In genomic region chr2:45115211-45115610, GRCm38 (mm10) we compare ENCODE assay signal across 8 mouse cellular contexts. TPM values are rescaled to one million over a fixed set of nuclear protein-coding genes. Genes with fewer than 3 reads are reported as not detected.
DNase-seq lines count a peak whose midpoint lies in the region; ATAC-seq lines count a peak whose summit lies in the region.

No protein-coding gene starts in this region.

- H3K4me1 ChIP-seq in heart, embryonic 10.5 days: peaks cover 7% of the 10 kb centered on the region; the same call in 1 of the 2 replicates
- peaks cover 17% of the 10 kb centered on the region for H3K4me1 ChIP-seq in forebrain, embryonic 14.5 days (ENCODE audit: control insufficient read depth, insufficient read depth, low read length)
- H3K4me1 ChIP-seq in liver, embryonic 15.5 days (replicated peaks): peaks cover 42% of the 10 kb centered on the region

- WGBS in heart, embryonic 10.5 days: 11% methylated on average over 6 of the region's 6 CpGs
- WGBS in forebrain, embryonic 14.5 days: 5% methylated on average over 6 of the region's 6 CpGs
- WGBS in liver, embryonic 15.5 days (ENCODE audit: insufficient replicate concordance): 9% methylated on average over 6 of the region's 6 CpGs

- peak overlapping the region; percentile 81 for H3K9ac ChIP-seq in forebrain, embryonic 14.5 days (ENCODE audit: low read length)
- H3K9ac ChIP-seq in liver, embryonic 15.5 days: peak overlapping the region; percentile 55

- H3K27me3 ChIP-seq in heart, embryonic 10.5 days (ENCODE audit: insufficient read depth, poor library complexity, severe bottlenecking): no peaks in the 10 kb centered on the region
- H3K27me3 ChIP-seq in forebrain, embryonic 14.5 days (replicated peaks; ENCODE audit: control insufficient read depth, insufficient read depth, low read length): no peaks in the 10 kb centered on the region
- peaks cover 22% of the 10 kb centered on the region for H3K27me3 ChIP-seq in liver, embryonic 15.5 days

- H3K4me2 ChIP-seq in forebrain, embryonic 14.5 days (ENCODE audit: low read length): peak overlapping the region; percentile 87
- H3K4me2 ChIP-seq in liver, embryonic 15.5 days: peak overlapping the region; percentile 99

- peak overlapping the region; percentile 72 for H3K4me3 ChIP-seq in heart, embryonic 10.5 days
- peak overlapping the region; percentile 58 for H3K4me3 ChIP-seq in forebrain, embryonic 14.5 days (ENCODE audit: low read depth, low read length)
- peak overlapping the region; percentile 66 for H3K4me3 ChIP-seq in liver, embryonic 15.5 days (replicated peaks)

- no peak overlapping the region; the same call in 1 of the 2 replicates for H3K27ac ChIP-seq in heart, embryonic 10.5 days
- H3K27ac ChIP-seq in forebrain, embryonic 14.5 days (ENCODE audit: low read depth, low read length): peak overlapping the region; percentile 86; the same call in 1 of the 2 replicates
- H3K27ac ChIP-seq in liver, embryonic 15.5 days (replicated peaks): peak overlapping the region; percentile 41; the same call in 1 of the 2 replicates

- DNase-seq in heart, embryonic 10.5 days (ENCODE audit: low spot score): no peak
- no peak for DNase-seq in heart, adult 9 months (ENCODE audit: low spot score in 2 of 2)
- DNase-seq in 416B (ENCODE audit: low read depth): peak; percentile 51
- DNase-seq in forebrain, embryonic 14.5 days (ENCODE audit: low spot score): no peak
- no peak for DNase-seq in frontal cortex, postnatal 25 days (ENCODE audit: low spot score in 2 of 2)
- no peak for DNase-seq in spleen, postnatal 14 days (ENCODE audit: low spot score in 2 of 2)
- DNase-seq in layer of hippocampus, adult 8-10 months (ENCODE audit: low spot score in 2 of 2): no peak

- no peak for ATAC-seq in forebrain, embryonic 14.5 days
- no peak for ATAC-seq in liver, embryonic 15.5 days (ENCODE audit: insufficient read depth)

- no peaks in the 10 kb centered on the region for H3K9me3 ChIP-seq in heart, embryonic 10.5 days
- no peaks in the 10 kb centered on the region for H3K9me3 ChIP-seq in forebrain, embryonic 14.5 days (replicated peaks; ENCODE audit: control insufficient read depth, low read length)
- no peaks in the 10 kb centered on the region for H3K9me3 ChIP-seq in liver, embryonic 15.5 days (replicated peaks)

- no peaks in the 10 kb centered on the region for H3K36me3 ChIP-seq in heart, embryonic 10.5 days
- no peaks in the 10 kb centered on the region for H3K36me3 ChIP-seq in forebrain, embryonic 14.5 days (ENCODE audit: control insufficient read depth, insufficient read depth, low read length)
- H3K36me3 ChIP-seq in liver, embryonic 15.5 days (replicated peaks): no peaks in the 10 kb centered on the region

RNA-seq across cellular contexts. Expression of gene Zeb2, which starts 2.0 kb away (rescaled TPM):
- polyA plus RNA-seq in heart, embryonic 10.5 days (2016; fragmentation: Nextera tagmentation; extraction: Ambion mirVana): 22.8 and 25.1 TPM in 2 replicates
- polyA plus RNA-seq in forebrain, embryonic 14.5 days (2014; fragmentation: Nextera tagmentation; extraction: Ambion mirVana): 70.6 and 87.0 TPM in 2 replicates
- 11.2 and 12.1 TPM in 2 replicates for polyA plus RNA-seq in liver, embryonic 15.5 days (2015; fragmentation: Nextera tagmentation; extraction: Ambion mirVana)
- 100 to 1,000 TPM; 346 to 374 (median 360) TPM for total RNA-seq in layer of hippocampus, adult 8-10 months (2022)
